Mouse (Mus musculus) right cerebral cortex, postnatal 14 days (tissue): Measurements from ENCODE around the gene Vim.

Experiments
- DNase-seq: peaks from one replicate; pipeline ENCODE4 v3.0.0; 2022

The Vim gene

GRCm38 (mm10) chr2:13573408-13574065 is at the start of gene Vim:
Vim (plus strand) TSS chr2:13573927.
- DNase-seq, result peak; percentile 73

GRCm38 (mm10) chr2:13526205-13526604 is 47.5 kb upstream of the Vim start:
- no peak for DNase-seq

- no peak for DNase-seq
These were observed 46.6 kb upstream of the Vim start for GRCm38 (mm10) chr2:13527125-13527524.

GRCm38 (mm10) chr2:13527531-13527930 is 46.2 kb upstream of the Vim start:
- no peak for DNase-seq

- no peak for DNase-seq
These were observed 44.3 kb upstream of the Vim start for GRCm38 (mm10) chr2:13529253-13529933.

GRCm38 (mm10) chr2:13530639-13531038 is 43.1 kb upstream of the Vim start:
- DNase-seq, result no peak

GRCm38 (mm10) chr2:13536747-13537146 is 37.0 kb upstream of the Vim start:
- DNase-seq, result no peak

GRCm38 (mm10) chr2:13537733-13538132 is 36.0 kb upstream of the Vim start:
- no peak for DNase-seq

- no peak for DNase-seq
These were observed 35.5 kb upstream of the Vim start for GRCm38 (mm10) chr2:13538258-13538657.

GRCm38 (mm10) chr2:13538704-13539377 is 34.9 kb upstream of the Vim start:
- DNase-seq, result no peak

- DNase-seq, result no peak
These were observed 33.9 kb upstream of the Vim start for GRCm38 (mm10) chr2:13539860-13540259.

GRCm38 (mm10) chr2:13543519-13544124 is 30.1 kb upstream of the Vim start:
- DNase-seq, result no peak

- peak; percentile 67 for DNase-seq
These were observed 29.4 kb upstream of the Vim start, which contains the start of gene Trdmt1 for GRCm38 (mm10) chr2:13544193-13544824. Trdmt1 (minus strand) TSS chr2:13544668.

GRCm38 (mm10) chr2:13548749-13549148 is 25.0 kb upstream of the Vim start:
- no peak for DNase-seq

GRCm38 (mm10) chr2:13553966-13554365 is 19.8 kb upstream of the Vim start:
- DNase-seq, result no peak

GRCm38 (mm10) chr2:13556239-13556638 is 17.5 kb upstream of the Vim start:
- DNase-seq, result no peak

- DNase-seq, result no peak
These were observed 16.3 kb upstream of the Vim start for GRCm38 (mm10) chr2:13557145-13558030.

- no peak for DNase-seq
These were observed 15.0 kb upstream of the Vim start for GRCm38 (mm10) chr2:13558607-13559262.

GRCm38 (mm10) chr2:13559303-13559702 is 14.4 kb upstream of the Vim start:
- DNase-seq, result no peak

- DNase-seq, result no peak
These were observed 14.0 kb upstream of the Vim start for GRCm38 (mm10) chr2:13559729-13560128.

- no peak for DNase-seq
These were observed 13.3 kb upstream of the Vim start for GRCm38 (mm10) chr2:13560396-13560795.
